Mouse (Mus musculus) erythroblast, embryonic 14.5 days (primary cell): ENCODE results near the gene Unc93b1.

ENCODE experiments used
- GATA1 ChIP-seq: IDR thresholded peaks from 2 replicates; pipeline ENCODE4 v1.6.1; 2012; ENCODE audit warnings: low read length, inconsistent platforms, mixed read lengths
- TAL1 ChIP-seq: IDR thresholded peaks from 3 replicates; pipeline ENCODE4 v1.6.1; 2012; ENCODE audit warnings: low read length, inconsistent platforms, mixed read lengths

GRCm38 (mm10) chr19:3929211-3929941, 5.6 kb upstream of the Unc93b1 start, which contains the start of gene Aldh3b1:
- TF ChIP-seq GATA1 (no peak), TAL1 (no peak)
